Mouse (Mus musculus) hindbrain, embryonic 11.5 days (tissue): ENCODE measurements around the gene Gm5460. TPM values are rescaled to one million over a fixed set of nuclear protein-coding genes. Genes with fewer than 3 reads are reported as not detected.

Experiments
- ATAC-seq: fragments of 200-750 bp; cut with Nextera tagmentation; 2 replicates; pipeline ENCODE4 v1.8.0; 2017; ENCODE audit warnings: mild to moderate bottlenecking, moderate TSS enrichment, moderate library complexity; ENCODE audit not compliant: low FRiP score
- DNase-seq: peaks from one replicate; pipeline ENCODE4 v3.0.0-alpha.2; 2015; ENCODE audit warnings: low spot score
- H3K27ac ChIP-seq: fragments of 300-500 bp; sonication (generic); 2 replicates; pipeline ENCODE4 v1.5.1; 2014; ENCODE audit warnings: mild to moderate bottlenecking, low read depth, low read length
- H3K27me3 ChIP-seq: fragments of 300-500 bp; sonication (generic); 2 replicates; pipeline ENCODE4 v1.6.1; 2014; ENCODE audit warnings: mild to moderate bottlenecking, low read length, moderate library complexity, mixed read lengths; ENCODE audit not compliant: control insufficient read depth, insufficient read depth
- H3K36me3 ChIP-seq: fragments of 300-500 bp; sonication (generic); 2 replicates; pipeline ENCODE4 v1.6.1; 2014; ENCODE audit warnings: mild to moderate bottlenecking, low read length, moderate library complexity, mixed read lengths; ENCODE audit not compliant: control insufficient read depth, insufficient read depth
- H3K4me1 ChIP-seq: fragments of 300-500 bp; sonication (generic); replicated peaks from 2 replicates; pipeline ENCODE4 v1.6.1; 2014; ENCODE audit warnings: low read length, mixed read lengths; ENCODE audit not compliant: control insufficient read depth, insufficient read depth
- H3K4me2 ChIP-seq: fragments of 300-500 bp; sonication (generic); replicated peaks from 2 replicates; pipeline ENCODE4 v1.6.1; 2014; ENCODE audit warnings: mild to moderate bottlenecking, low read depth, low read length
- H3K4me3 ChIP-seq: fragments of 300-500 bp; sonication (generic); 2 replicates; pipeline ENCODE4 v1.5.1; 2014; ENCODE audit warnings: low read depth, low read length
- H3K9ac ChIP-seq: fragments of 300-500 bp; sonication (generic); 2 replicates; pipeline ENCODE4 v1.6.1; 2014; ENCODE audit warnings: low read depth, low read length
- H3K9me3 ChIP-seq: fragments of 300-500 bp; sonication (generic); 2 replicates; pipeline ENCODE4 v1.6.1; 2016; ENCODE audit warnings: low read length; ENCODE audit not compliant: control insufficient read depth
- WGBS: fragments of 180-500 bp; shearing (Covaris S2); extraction: QIAGEN DNeasy Blood & Tissue Kit; methylation state at CpG from one replicate; pipeline ENCODE4 v1.1.7; 2014; 5-methylcytosine and 5-hydroxymethylcytosine counted together
- polyA plus RNA-seq: library from polyadenylated mRNA; unstranded; fragments of >200 nt; fragmentation: Nextera tagmentation; extraction: Ambion mirVana; gene quantifications from 2 replicates; pipeline ENCODE4 v1.2.1, GENCODE M21; 2014

Gm5460 gene
- polyA plus RNA-seq, 1 experiment from 2014 or later: not detected

GRCm38 (mm10) chr14:34086806-34087205 is 70.2 kb downstream of the Gm5460 start:
- DNase-seq (no peak), ATAC-seq (no peak)
- Histone ChIP-seq H3K9me3 (no peaks in the 10 kb centered on the region), H3K9ac (no peak overlapping the region), H3K36me3 (no peaks in the 10 kb centered on the region), H3K27ac (no peak overlapping the region), H3K27me3 (no peaks in the 10 kb centered on the region), H3K4me2 (no peak overlapping the region), H3K4me1 (no peaks in the 10 kb centered on the region), H3K4me3 (no peak overlapping the region)
- 70% methylated on average over 4 of the region's 4 CpGs for WGBS

- Histone ChIP-seq H3K4me3 (no peak overlapping the region), H3K4me1 (no peaks in the 10 kb centered on the region), H3K36me3 (no peaks in the 10 kb centered on the region), H3K27ac (no peak overlapping the region), H3K9me3 (no peaks in the 10 kb centered on the region), H3K4me2 (no peak overlapping the region), H3K9ac (no peak overlapping the region), H3K27me3 (no peaks in the 10 kb centered on the region)
- ATAC-seq (no peak), DNase-seq (no peak)
- 86% methylated on average over 2 of the region's 2 CpGs for WGBS
Measured at GRCm38 (mm10) chr14:34087856-34088398, 71.4 kb downstream of the Gm5460 start.

GRCm38 (mm10) chr14:34089796-34090195 is 73.2 kb downstream of the Gm5460 start:
- Histone ChIP-seq H3K9me3 (no peaks in the 10 kb centered on the region), H3K4me1 (no peaks in the 10 kb centered on the region), H3K36me3 (no peaks in the 10 kb centered on the region), H3K27ac (no peak overlapping the region), H3K9ac (no peak overlapping the region), H3K4me3 (no peak overlapping the region), H3K27me3 (no peaks in the 10 kb centered on the region), H3K4me2 (no peak overlapping the region)
- WGBS: 90% methylated on average over 8 of the region's 8 CpGs
- no peak for DNase-seq
- ATAC-seq: no peak

GRCm38 (mm10) chr14:34091475-34091874 is 74.9 kb downstream of the Gm5460 start:
- H3K36me3 ChIP-seq: no peaks in the 10 kb centered on the region
- H3K27ac ChIP-seq: no peak overlapping the region
- ATAC-seq: no peak
- H3K4me1 ChIP-seq: no peaks in the 10 kb centered on the region
- no peak overlapping the region for H3K4me3 ChIP-seq
- no peak for DNase-seq
- WGBS: 86% methylated on average over 5 of the region's 5 CpGs
- H3K9ac ChIP-seq: no peak overlapping the region
- no peak overlapping the region for H3K4me2 ChIP-seq
- no peaks in the 10 kb centered on the region for H3K9me3 ChIP-seq
- H3K27me3 ChIP-seq: no peaks in the 10 kb centered on the region

GRCm38 (mm10) chr14:34092856-34093255 is 76.3 kb downstream of the Gm5460 start:
- H3K9me3 ChIP-seq: no peaks in the 10 kb centered on the region
- no peak overlapping the region for H3K4me3 ChIP-seq
- no peak overlapping the region for H3K4me2 ChIP-seq
- DNase-seq: no peak
- no peaks in the 10 kb centered on the region for H3K4me1 ChIP-seq
- H3K9ac ChIP-seq: no peak overlapping the region
- no peaks in the 10 kb centered on the region for H3K27me3 ChIP-seq
- no peaks in the 10 kb centered on the region for H3K36me3 ChIP-seq
- no peak overlapping the region for H3K27ac ChIP-seq
- no peak for ATAC-seq
- WGBS: 100% methylated on average over 1 of the region's 1 CpGs

GRCm38 (mm10) chr14:34096161-34096560 is 79.6 kb downstream of the Gm5460 start:
- WGBS: 85% methylated on average over 5 of the region's 5 CpGs
- H3K9ac ChIP-seq: no peak overlapping the region
- ATAC-seq (no peak), DNase-seq (no peak)
- H3K4me3 ChIP-seq: no peak overlapping the region
- H3K4me2 ChIP-seq: no peak overlapping the region
- no peaks in the 10 kb centered on the region for H3K36me3 ChIP-seq
- H3K27me3 ChIP-seq: no peaks in the 10 kb centered on the region
- no peaks in the 10 kb centered on the region for H3K4me1 ChIP-seq
- H3K27ac ChIP-seq: no peak overlapping the region
- no peaks in the 10 kb centered on the region for H3K9me3 ChIP-seq

Other genes starting within 250 kb of the Gm5460 start
- 9.5 and 10.6 TPM in 2 replicates for gene Gdf10, start 93.2 kb upstream of the Gm5460 start, polyA plus RNA-seq
- 0.08 TPM in 1 of 2 replicates, not detected in the other for gene Gdf2, start 75.7 kb upstream of the Gm5460 start, polyA plus RNA-seq
- gene Rbp3, start 62.8 kb upstream of the Gm5460 start, polyA plus RNA-seq: not detected in 2 replicates
- 0.10 and 0.20 TPM in 2 replicates for gene Zfp488, start 38.0 kb upstream of the Gm5460 start, polyA plus RNA-seq
- not detected in 2 replicates for gene Gm30083, start 1.6 kb upstream of the Gm5460 start, polyA plus RNA-seq
- not detected in 2 replicates for gene Antxrl, start 35.9 kb downstream of the Gm5460 start, polyA plus RNA-seq
- 1.5 and 1.8 TPM in 2 replicates for gene Anxa8, start 69.2 kb downstream of the Gm5460 start, polyA plus RNA-seq
- not detected in 2 replicates for gene A630023A22Rik, start 86.0 kb downstream of the Gm5460 start, polyA plus RNA-seq
- gene Npy4r, start 135.7 kb downstream of the Gm5460 start, polyA plus RNA-seq: 0.04 TPM in 1 of 2 replicates, not detected in the other
- gene Gprin2, start 184.9 kb downstream of the Gm5460 start, polyA plus RNA-seq: 0.33 and 0.74 TPM in 2 replicates
- 0.32 TPM in 1 of 2 replicates, not detected in the other for gene Syt15, start 202.8 kb downstream of the Gm5460 start, polyA plus RNA-seq